Mouse (Mus musculus): ENCODE measurements around the gene Tmed1. TPM values are rescaled to one million over a fixed set of nuclear protein-coding genes. Genes with fewer than 3 reads are reported as not detected.
"Not testable (repeated sequence)": the region's sequence is repeated elsewhere in the genome, so short reads cannot be mapped to it uniquely, and the experiment has no call there.

Tmed1 gene
- polyA plus RNA-seq, 1 experiment: 6.6 TPM

DNA sequence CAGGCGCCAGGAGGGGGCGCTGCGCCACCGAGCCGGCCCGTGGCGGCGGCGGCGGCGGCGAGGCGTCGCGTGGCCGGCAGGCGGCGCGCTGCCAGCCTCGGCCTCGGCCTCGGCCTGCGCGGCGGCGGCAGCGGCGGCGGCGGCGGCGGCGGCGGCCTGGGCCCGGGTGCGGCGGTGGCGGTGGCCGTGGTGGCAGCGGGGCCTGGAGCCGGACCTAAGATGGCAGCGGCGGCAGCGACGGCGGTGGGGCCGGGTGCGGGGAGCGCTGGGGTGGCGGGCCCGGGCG, 36.7 kb upstream of the Tmed1 start, which contains the start of gene Carm1:
Carm1 (plus strand) TSS at position 106 of the 286 bp plus-strand sequence.
- Histone ChIP-seq H3K27me3 (replicated peaks) (no peaks in the 10 kb centered on the region), H3K36me3 (replicated peaks; ENCODE audit: low read length) (peaks cover 25% of the 10 kb centered on the region), H3K4me3 (replicated peaks) (peak within 1 kb of the TSS; percentile 98), H3K4me1 (peaks cover 52% of the 10 kb centered on the region), H3K9me3 (no peaks in the 10 kb centered on the region)
- TF ChIP-seq GATA1 (IDR thresholded peaks at IDR 0.05; ENCODE audit: borderline replicate concordance, low read length) (no peak), FLI1 (IDR thresholded peaks at IDR 0.05; ENCODE audit: low read length) (no peak)

DNA sequence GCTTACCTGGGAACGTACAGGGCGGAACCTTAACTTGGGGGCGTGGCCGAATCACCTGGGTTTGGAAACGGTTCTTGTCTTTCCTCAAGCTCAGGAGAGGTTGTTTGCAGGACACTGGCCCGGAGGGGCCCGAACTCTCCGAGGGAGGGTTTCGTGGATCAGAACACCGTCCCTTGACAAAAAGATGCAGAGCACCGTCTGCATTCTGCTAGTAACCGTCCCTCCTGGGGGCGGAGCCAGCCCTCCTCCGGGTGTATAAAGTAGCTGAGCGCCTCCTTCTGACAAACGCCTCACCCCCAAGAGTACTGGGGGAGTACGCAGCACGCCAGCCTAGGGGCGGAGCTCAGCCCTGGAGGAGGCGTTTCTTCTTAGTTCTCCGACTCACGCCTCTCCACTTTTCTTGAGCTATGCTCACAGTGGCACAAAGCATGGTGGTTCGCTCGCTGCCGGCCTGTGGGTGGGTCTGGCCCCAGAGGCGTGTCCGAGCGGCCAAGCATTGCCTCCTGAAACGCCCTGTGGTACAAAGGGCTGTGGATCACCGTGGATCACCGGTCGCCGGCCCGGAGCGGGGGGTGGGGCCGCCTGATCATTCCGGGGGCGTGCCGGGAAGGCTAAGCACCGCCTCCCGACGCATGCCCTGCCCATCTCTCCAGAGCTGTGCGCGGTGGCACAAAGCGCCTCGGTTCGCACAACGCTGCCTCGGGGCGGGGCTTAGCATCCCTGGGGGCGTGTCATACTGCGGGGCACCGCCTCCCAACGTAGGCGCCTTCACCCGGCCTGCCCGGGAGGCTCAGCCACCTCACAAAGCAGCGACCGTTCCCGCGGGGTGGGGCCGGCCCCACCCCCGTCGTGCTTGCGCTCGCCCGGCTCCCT, 36.1 kb upstream of the Tmed1 start:
- TF ChIP-seq GATA1 (IDR thresholded peaks at IDR 0.05; ENCODE audit: borderline replicate concordance, low read length) (no peak), FLI1 (IDR thresholded peaks at IDR 0.05; ENCODE audit: low read length) (no peak)
- H3K27me3 ChIP-seq (replicated peaks): no peaks in the 10 kb centered on the region
- H3K36me3 ChIP-seq (replicated peaks; ENCODE audit: low read length): peaks cover 25% of the 10 kb centered on the region
- H3K4me1 ChIP-seq: peaks cover 50% of the 10 kb centered on the region
- no peaks in the 10 kb centered on the region for H3K9me3 ChIP-seq
- H3K4me3 ChIP-seq (replicated peaks): peak overlapping the region; percentile 98

- no peak for TF ChIP-seq FLI1 (IDR thresholded peaks at IDR 0.05; ENCODE audit: low read length)
- TF ChIP-seq GATA1 (IDR thresholded peaks at IDR 0.05; ENCODE audit: borderline replicate concordance, low read length): no peak
- no peaks in the 10 kb centered on the region for H3K27me3 ChIP-seq (replicated peaks)
These were observed 35.4 kb upstream of the Tmed1 start for GRCm38 (mm10) chr9:21545351-21545915.

DNA sequence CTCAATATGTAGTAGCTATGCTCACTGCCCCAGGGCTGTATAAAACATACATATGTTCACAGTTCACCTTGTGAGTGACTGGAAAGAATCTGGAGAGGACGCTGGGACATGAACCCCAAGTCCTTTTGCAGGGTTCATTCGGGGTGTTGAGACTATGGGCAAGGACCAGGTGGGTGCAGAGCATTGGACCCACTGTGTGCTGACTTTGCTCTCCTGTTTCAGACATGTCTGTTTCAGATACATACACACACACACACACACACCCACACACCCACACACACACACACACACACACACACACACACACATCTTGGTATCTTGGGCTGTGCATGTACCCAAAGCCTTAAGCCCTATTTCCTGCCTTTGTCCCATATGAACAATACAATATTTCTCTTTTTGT, 31.9 kb upstream of the Tmed1 start:
- not testable (repeated sequence) for H3K9me3 ChIP-seq; H3K4me3 ChIP-seq (replicated peaks); H3K27me3 ChIP-seq (replicated peaks)
- Histone ChIP-seq H3K4me1 (peaks cover 39% of the 10 kb centered on the region), H3K36me3 (replicated peaks; ENCODE audit: low read length) (peaks cover 41% of the 10 kb centered on the region)

More at GRCm38 (mm10) chr9:21545351-21545915, 35.4 kb upstream of the Tmed1 start:
- Histone ChIP-seq H3K4me1 (peaks cover 50% of the 10 kb centered on the region), H3K4me3 (replicated peaks) (peak overlapping the region; percentile 98), H3K9me3 (no peaks in the 10 kb centered on the region), H3K36me3 (replicated peaks; ENCODE audit: low read length) (peaks cover 25% of the 10 kb centered on the region)

GRCm38 (mm10) chr9:21539981-21540753, 30.1 kb upstream of the Tmed1 start:
- no peak overlapping the region for H3K4me3 ChIP-seq (replicated peaks)
- no peaks in the 10 kb centered on the region for H3K27me3 ChIP-seq (replicated peaks)
- H3K36me3 ChIP-seq (replicated peaks; ENCODE audit: low read length): peaks cover 51% of the 10 kb centered on the region
- no peaks in the 10 kb centered on the region for H3K9me3 ChIP-seq
- TF ChIP-seq FLI1 (IDR thresholded peaks at IDR 0.05; ENCODE audit: low read length): no peak
- no peak for TF ChIP-seq GATA1 (IDR thresholded peaks at IDR 0.05; ENCODE audit: borderline replicate concordance, low read length)
- H3K4me1 ChIP-seq: peaks cover 46% of the 10 kb centered on the region

GRCm38 (mm10) chr9:21537009-21537408, 27.0 kb upstream of the Tmed1 start:
- Histone ChIP-seq H3K9me3 (no peaks in the 10 kb centered on the region), H3K27me3 (replicated peaks) (no peaks in the 10 kb centered on the region), H3K4me1 (peaks cover 40% of the 10 kb centered on the region), H3K36me3 (replicated peaks; ENCODE audit: low read length) (peaks cover 56% of the 10 kb centered on the region), H3K4me3 (replicated peaks) (peak overlapping the region; percentile 15)
- no peak for TF ChIP-seq FLI1 (IDR thresholded peaks at IDR 0.05; ENCODE audit: low read length)
- TF ChIP-seq GATA1 (IDR thresholded peaks at IDR 0.05; ENCODE audit: borderline replicate concordance, low read length): no peak

- Histone ChIP-seq H3K36me3 (replicated peaks; ENCODE audit: low read length) (peaks cover 56% of the 10 kb centered on the region), H3K27me3 (replicated peaks) (no peaks in the 10 kb centered on the region), H3K4me3 (replicated peaks) (no peak overlapping the region), H3K4me1 (peaks cover 35% of the 10 kb centered on the region), H3K9me3 (no peaks in the 10 kb centered on the region)
- TF ChIP-seq GATA1 (IDR thresholded peaks at IDR 0.05; ENCODE audit: borderline replicate concordance, low read length) (no peak), FLI1 (IDR thresholded peaks at IDR 0.05; ENCODE audit: low read length) (no peak)
These were observed 26.4 kb upstream of the Tmed1 start for GRCm38 (mm10) chr9:21536501-21536900.

GRCm38 (mm10) chr9:21527917-21528324, 17.9 kb upstream of the Tmed1 start:
- Histone ChIP-seq H3K4me3 (replicated peaks) (peak overlapping the region; percentile 47), H3K36me3 (replicated peaks; ENCODE audit: low read length) (peaks cover 32% of the 10 kb centered on the region), H3K27me3 (replicated peaks) (no peaks in the 10 kb centered on the region), H3K4me1 (peaks cover 53% of the 10 kb centered on the region), H3K9me3 (no peaks in the 10 kb centered on the region)
- TF ChIP-seq GATA1 (IDR thresholded peaks at IDR 0.05; ENCODE audit: borderline replicate concordance, low read length) (no peak), FLI1 (IDR thresholded peaks at IDR 0.05; ENCODE audit: low read length) (no peak)

GRCm38 (mm10) chr9:21527100-21527801, 17.2 kb upstream of the Tmed1 start:
- Histone ChIP-seq H3K9me3 (no peaks in the 10 kb centered on the region), H3K4me3 (replicated peaks) (peak overlapping the region; percentile 21), H3K36me3 (replicated peaks; ENCODE audit: low read length) (peaks cover 31% of the 10 kb centered on the region), H3K27me3 (replicated peaks) (no peaks in the 10 kb centered on the region), H3K4me1 (peaks cover 55% of the 10 kb centered on the region)
- TF ChIP-seq FLI1 (IDR thresholded peaks at IDR 0.05; ENCODE audit: low read length) (no peak), GATA1 (IDR thresholded peaks at IDR 0.05; ENCODE audit: borderline replicate concordance, low read length) (no peak)
